Mouse (Mus musculus) hindbrain, postnatal 0 days (tissue): ENCODE data around the gene Efnb3. TPM values are rescaled to one million over a fixed set of nuclear protein-coding genes. Genes with fewer than 3 reads are reported as not detected.

Experiments used
- ATAC-seq: fragments of 200-750 bp; cut with Nextera tagmentation; 2 replicates; pipeline ENCODE4 v1.8.0; 2017; ENCODE audit warnings: mild to moderate bottlenecking, moderate TSS enrichment, moderate library complexity
- DNase-seq: peaks from one replicate; pipeline ENCODE4 v3.0.0-alpha.2; 2015; ENCODE audit warnings: low spot score
- H3K27ac ChIP-seq: fragments of 300-500 bp; sonication (generic); 2 replicates; pipeline ENCODE4 v1.5.1; 2014; ENCODE audit warnings: mild to moderate bottlenecking
- H3K27me3 ChIP-seq: fragments of 300-500 bp; sonication (generic); 2 replicates; pipeline ENCODE4 v1.6.1; 2014; ENCODE audit warnings: low read length, mixed read lengths; ENCODE audit not compliant: insufficient read depth
- H3K36me3 ChIP-seq: fragments of 300-500 bp; sonication (generic); 2 replicates; pipeline ENCODE4 v1.6.1; 2014; ENCODE audit warnings: low read length, mixed read lengths; ENCODE audit not compliant: insufficient read depth
- H3K4me1 ChIP-seq: fragments of 300-500 bp; sonication (generic); 2 replicates; pipeline ENCODE4 v1.6.1; 2014; ENCODE audit warnings: antibody characterized with exemption, low read length, mixed read lengths; ENCODE audit not compliant: insufficient read depth
- H3K4me2 ChIP-seq: fragments of 300-500 bp; sonication (generic); 2 replicates; pipeline ENCODE4 v1.6.1; 2014; ENCODE audit warnings: low read depth, mild to moderate bottlenecking, low read length, moderate library complexity, mixed read lengths
- H3K4me3 ChIP-seq: fragments of 300-500 bp; sonication (generic); 2 replicates; pipeline ENCODE4 v1.5.1; 2014; ENCODE audit warnings: low read length
- H3K9ac ChIP-seq: fragments of 300-500 bp; sonication (generic); replicated peaks from 2 replicates; pipeline ENCODE4 v1.6.1; 2014; ENCODE audit warnings: mild to moderate bottlenecking, low read length, moderate library complexity, mixed read lengths
- H3K9me3 ChIP-seq: fragments of 300-500 bp; sonication (generic); 2 replicates; pipeline ENCODE4 v1.6.1; 2016; ENCODE audit warnings: low read length, mixed read lengths
- CTCF ChIP-seq: IDR thresholded peaks from 2 replicates; pipeline ENCODE4 v1.5.1; 2016; ENCODE audit warnings: antibody characterized with exemption, control low read depth, low read depth
- WGBS: fragments of 180-500 bp; shearing (Covaris S2); extraction: QIAGEN DNeasy Blood & Tissue Kit; methylation state at CpG from one replicate; pipeline ENCODE4 v1.1.7; 2014; 5-methylcytosine and 5-hydroxymethylcytosine counted together
- polyA plus RNA-seq: library from polyadenylated mRNA; unstranded; fragments of >200 nt; fragmentation: Nextera tagmentation; extraction: Ambion mirVana; gene quantifications from 2 replicates; pipeline ENCODE4 v1.2.1, GENCODE M21; 2015
- total RNA-seq: library from RNA; depleted of rRNA; stranded (reverse); fragments of >200 nt; gene quantifications from 2 replicates; pipeline ENCODE4 v1.2.3, GENCODE M21; 2014; rRNA removed

Efnb3 gene
- total RNA-seq (97.9 and 111 TPM in 2 replicates), polyA plus RNA-seq (93.3 and 94.4 TPM in 2 replicates)

GRCm38 (mm10) chr11:69559851-69560765 is at the start of gene Efnb3:
Efnb3 (minus strand) TSS chr11:69560205.
- no peak for TF ChIP-seq CTCF
- no peaks in the 10 kb centered on the region for H3K27me3 ChIP-seq
- peaks cover 42% of the 10 kb centered on the region for H3K4me1 ChIP-seq
- H3K9me3 ChIP-seq: no peaks in the 10 kb centered on the region
- peak within 1 kb of the TSS; percentile 59 for H3K27ac ChIP-seq
- DNase-seq (peak; percentile 83), ATAC-seq (peak; percentile 68)
- no peaks in the 10 kb centered on the region for H3K36me3 ChIP-seq
- H3K4me3 ChIP-seq: peak within 1 kb of the TSS; percentile 64
- H3K4me2 ChIP-seq: peak within 1 kb of the TSS; percentile 94
- under 1% methylated on average over 55 of the region's 59 CpGs for WGBS
- H3K9ac ChIP-seq: peak within 1 kb of the TSS; percentile 72

DNA sequence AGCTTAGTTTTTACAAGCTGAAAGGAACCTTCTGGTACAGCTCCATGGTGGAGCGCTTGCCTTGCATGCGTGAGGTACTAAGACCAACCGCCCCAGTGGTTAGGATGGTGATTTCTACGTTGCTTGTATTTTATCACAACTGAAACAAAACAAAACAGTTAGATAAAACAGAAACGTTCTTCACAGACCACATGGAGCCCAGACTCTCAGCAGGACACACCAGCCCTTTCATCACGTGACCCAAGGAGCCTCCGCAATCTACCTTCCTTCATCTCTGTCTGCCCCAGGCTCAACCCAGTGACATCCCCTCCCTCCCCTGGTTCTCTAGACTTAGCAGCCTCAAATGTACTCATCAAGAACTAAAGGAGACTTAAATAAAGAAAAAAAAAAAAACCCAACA is 49.4 kb upstream of the Efnb3 start:
- no peak overlapping the region for H3K4me3 ChIP-seq
- no peak overlapping the region for H3K4me2 ChIP-seq
- no peak for TF ChIP-seq CTCF
- ATAC-seq (no peak), DNase-seq (no peak)
- 60% methylated on average over 7 of the region's 7 CpGs for WGBS
- no peak overlapping the region for H3K9ac ChIP-seq
- H3K9me3 ChIP-seq: no peaks in the 10 kb centered on the region
- H3K4me1 ChIP-seq: 0 out of 2 replicates have a peak, but pooled peaks cover 3% of the 10 kb centered on the region
- H3K27ac ChIP-seq: no peak overlapping the region
- H3K36me3 ChIP-seq: no peaks in the 10 kb centered on the region
- H3K27me3 ChIP-seq: no peaks in the 10 kb centered on the region

- no peak overlapping the region for H3K9ac ChIP-seq
- DNase-seq (no peak), ATAC-seq (no peak)
- peaks cover 8% of the 10 kb centered on the region; the same call in 1 of the 2 replicates for H3K4me1 ChIP-seq
- no peaks in the 10 kb centered on the region for H3K9me3 ChIP-seq
- no peak overlapping the region for H3K4me3 ChIP-seq
- H3K36me3 ChIP-seq: no peaks in the 10 kb centered on the region
- H3K27ac ChIP-seq: no peak overlapping the region
- TF ChIP-seq CTCF: no peak
- WGBS: 77% methylated on average over 3 of the region's 3 CpGs
- no peak overlapping the region for H3K4me2 ChIP-seq
- no peaks in the 10 kb centered on the region for H3K27me3 ChIP-seq
Measured at GRCm38 (mm10) chr11:69608525-69608924, 48.5 kb upstream of the Efnb3 start.

DNA sequence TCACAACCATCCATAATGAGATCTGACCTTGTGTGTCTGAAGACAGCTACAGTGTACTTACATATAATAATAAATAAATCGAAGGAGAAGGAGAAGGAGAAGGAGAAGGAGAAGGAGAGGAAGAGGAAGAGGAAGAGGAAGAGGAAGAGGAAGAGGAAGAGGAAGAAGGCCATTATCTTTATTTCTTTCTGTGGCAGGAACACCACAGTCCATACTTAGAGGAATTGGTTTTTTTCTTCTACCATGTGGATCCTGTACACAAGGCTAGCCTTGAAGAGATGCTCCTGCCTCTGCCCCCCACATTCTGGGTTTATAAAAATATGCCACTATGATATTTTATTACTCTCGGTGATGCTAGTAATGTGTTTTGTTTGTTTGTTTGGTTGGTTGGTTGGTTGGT is 46.8 kb upstream of the Efnb3 start:
- WGBS: 85% methylated on average over 2 of the region's 2 CpGs
- H3K4me1 ChIP-seq: peaks cover 16% of the 10 kb centered on the region
- H3K36me3 ChIP-seq: peaks cover 5% of the 10 kb centered on the region; the same call in 1 of the 2 replicates
- H3K27me3 ChIP-seq: no peaks in the 10 kb centered on the region
- DNase-seq: no peak
- ATAC-seq: no peak
- no peak overlapping the region for H3K27ac ChIP-seq
- H3K4me3 ChIP-seq: no peak overlapping the region
- no peak overlapping the region for H3K9ac ChIP-seq
- H3K9me3 ChIP-seq: no peaks in the 10 kb centered on the region
- no peak overlapping the region for H3K4me2 ChIP-seq
- TF ChIP-seq CTCF: no peak

DNA sequence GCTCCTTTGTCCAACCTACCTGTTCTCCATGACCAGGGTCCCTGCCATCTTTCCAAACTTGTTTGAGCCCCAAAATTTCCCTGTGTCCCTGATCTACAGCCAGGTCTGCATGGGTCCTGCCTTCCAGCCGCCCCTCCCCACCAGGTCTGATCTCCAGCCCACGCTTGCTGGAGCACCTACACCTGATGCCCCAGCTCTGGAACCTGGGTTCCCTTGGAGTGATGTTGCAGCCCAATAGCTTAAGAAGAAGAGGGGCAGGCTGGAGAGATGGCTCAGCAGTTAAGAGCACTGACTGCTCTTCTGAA is 46.4 kb upstream of the Efnb3 start:
- Histone ChIP-seq H3K4me1 (peaks cover 19% of the 10 kb centered on the region), H3K9me3 (no peaks in the 10 kb centered on the region), H3K9ac (peak overlapping the region; percentile 95; the same call in 1 of the 2 replicates), H3K27me3 (no peaks in the 10 kb centered on the region), H3K4me2 (peak overlapping the region; percentile 72), H3K27ac (peak overlapping the region; percentile 65), H3K36me3 (peaks cover 8% of the 10 kb centered on the region; the same call in 1 of the 2 replicates), H3K4me3 (peak overlapping the region; percentile 95)
- DNase-seq (no peak), ATAC-seq (no peak)
- TF ChIP-seq CTCF: no peak
- WGBS: 58% methylated on average over 2 of the region's 2 CpGs

DNA sequence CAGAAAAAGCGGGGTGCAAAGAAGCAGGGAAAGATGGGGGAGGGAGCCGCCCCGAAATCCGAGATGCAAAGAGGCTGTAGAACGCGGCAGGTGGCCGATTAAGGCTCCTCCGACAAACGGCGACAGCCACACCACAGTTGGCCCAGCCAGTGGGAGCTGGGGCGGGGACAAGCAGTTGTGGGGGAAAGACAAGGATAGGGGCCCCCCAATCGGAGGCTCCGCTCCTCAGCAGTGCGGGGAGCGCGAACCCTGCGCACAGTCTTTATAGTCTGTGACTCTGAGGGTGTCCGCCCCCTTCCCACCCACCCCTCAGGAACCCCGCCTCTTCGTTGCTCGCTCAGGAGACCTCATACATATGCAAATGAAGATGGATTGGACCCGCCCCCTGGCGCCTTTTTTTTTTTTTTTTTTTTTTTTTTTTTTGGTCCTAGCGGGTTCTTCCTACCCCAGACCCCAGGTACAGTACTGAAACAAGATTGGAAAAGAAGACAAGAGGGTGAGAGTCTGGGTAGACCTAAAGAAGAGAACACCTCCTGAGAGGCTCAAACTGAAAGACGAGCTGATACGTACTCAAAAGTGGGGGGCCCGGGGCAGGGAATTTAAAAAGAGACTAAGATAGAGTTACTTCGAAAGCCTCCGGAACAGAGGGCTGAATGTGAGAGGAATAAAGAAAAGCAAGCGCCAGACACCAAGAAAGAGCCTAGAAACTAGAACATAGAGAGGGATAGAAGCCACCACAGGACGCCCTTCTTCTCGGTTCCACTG is 45.9 kb upstream of the Efnb3 start, which contains the start of gene Atp1b2:
Gene Atp1b2 (minus strand): TSS at position 217 of the 765 bp plus-strand sequence.
- Histone ChIP-seq H3K36me3 (peaks cover 8% of the 10 kb centered on the region; the same call in 1 of the 2 replicates), H3K4me1 (peaks cover 20% of the 10 kb centered on the region), H3K27ac (peak within 1 kb of the TSS; percentile 95), H3K9me3 (no peaks in the 10 kb centered on the region), H3K27me3 (no peaks in the 10 kb centered on the region), H3K4me3 (peak within 1 kb of the TSS; percentile 95), H3K4me2 (peak within 1 kb of the TSS; percentile 72), H3K9ac (peak within 1 kb of the TSS; percentile 95)
- no peak for TF ChIP-seq CTCF
- 3% methylated on average over 32 of the region's 32 CpGs for WGBS
- peak; percentile 95 for DNase-seq
- ATAC-seq: peak; percentile 94
